Mouse (Mus musculus) forebrain, embryonic 14.5 days (tissue): ENCODE data around the gene Adamtsl1. TPM values are rescaled to one million over a fixed set of nuclear protein-coding genes. Genes with fewer than 3 reads are reported as not detected.

Experiments used
- ATAC-seq: fragments of 200-750 bp; cut with Nextera tagmentation; 2 replicates; pipeline ENCODE4 v1.8.0; 2017; ENCODE audit warnings: mild to moderate bottlenecking, moderate library complexity
- DNase-seq: peaks from one replicate; pipeline ENCODE4 v3.0.0-alpha.2; 2015; ENCODE audit warnings: low spot score
- H3K27ac ChIP-seq: fragments of 300-500 bp; sonication (generic); 2 replicates; pipeline ENCODE4 v1.5.1; 2014; ENCODE audit warnings: low read depth, mild to moderate bottlenecking, control low read depth, low read length, moderate library complexity
- H3K27me3 ChIP-seq: fragments of 300-500 bp; sonication (generic); replicated peaks from 2 replicates; pipeline ENCODE4 v1.6.1; 2014; ENCODE audit warnings: low read length, control low read depth, mixed read lengths; ENCODE audit not compliant: control insufficient read depth, insufficient read depth
- H3K36me3 ChIP-seq: fragments of 300-500 bp; sonication (generic); 2 replicates; pipeline ENCODE4 v1.6.1; 2014; ENCODE audit warnings: low read length, control low read depth; ENCODE audit not compliant: control insufficient read depth, insufficient read depth
- H3K4me1 ChIP-seq: fragments of 300-500 bp; sonication (generic); 2 replicates; pipeline ENCODE4 v1.6.1; 2014; ENCODE audit warnings: antibody characterized with exemption, low read length, control low read depth; ENCODE audit not compliant: control insufficient read depth, insufficient read depth
- H3K4me2 ChIP-seq: fragments of 300-500 bp; sonication (generic); 2 replicates; pipeline ENCODE4 v1.6.1; 2014; ENCODE audit warnings: mild to moderate bottlenecking, control low read depth, low read length
- H3K4me3 ChIP-seq: fragments of 300-500 bp; sonication (generic); 2 replicates; pipeline ENCODE4 v1.5.1; 2014; ENCODE audit warnings: low read depth, low read length, control low read depth
- H3K9ac ChIP-seq: fragments of 300-500 bp; sonication (generic); 2 replicates; pipeline ENCODE4 v1.6.1; 2014; ENCODE audit warnings: mild to moderate bottlenecking, low read length, control low read depth, moderate library complexity
- H3K9me3 ChIP-seq: fragments of 300-500 bp; sonication (generic); replicated peaks from 2 replicates; pipeline ENCODE4 v1.6.1; 2016; ENCODE audit warnings: low read length, control low read depth, mixed read lengths; ENCODE audit not compliant: control insufficient read depth
- WGBS: fragments of 180-500 bp; shearing (Covaris S2); extraction: QIAGEN DNeasy Blood & Tissue Kit; methylation state at CpG from one replicate; pipeline ENCODE4 v1.1.7; 2014; 5-methylcytosine and 5-hydroxymethylcytosine counted together
- polyA plus RNA-seq: library from polyadenylated mRNA; unstranded; fragments of >200 nt; fragmentation: Nextera tagmentation; extraction: Ambion mirVana; gene quantifications from 2 replicates; pipeline ENCODE4 v1.2.1, GENCODE M21; 2014

Gene Adamtsl1
- polyA plus RNA-seq, 1 experiment from 2014 or later = 2.2 TPM

DNA sequence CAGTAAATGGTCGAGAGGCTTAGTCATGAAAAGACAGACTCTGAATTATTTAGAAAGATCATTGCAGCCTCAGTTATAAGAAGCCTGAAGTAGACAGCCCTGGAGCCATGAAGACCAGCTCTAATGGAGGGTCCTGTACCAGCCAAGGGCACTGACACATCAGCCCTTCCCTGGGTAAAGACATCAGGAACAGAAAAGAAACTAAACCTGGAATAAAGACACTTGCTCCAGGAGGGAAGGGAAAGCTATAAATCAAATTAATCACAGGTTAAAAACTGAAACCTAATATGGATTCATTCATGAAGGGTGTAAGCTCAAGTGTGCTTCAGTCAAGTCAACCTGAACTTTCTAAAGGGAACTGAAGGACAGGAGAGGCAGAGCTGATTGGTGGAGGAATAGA, 645.4 kb downstream of the Adamtsl1 start:
- Histone ChIP-seq H3K9ac (no peak overlapping the region), H3K27ac (no peak overlapping the region), H3K9me3 (no peaks in the 10 kb centered on the region), H3K4me3 (no peak overlapping the region), H3K27me3 (no peaks in the 10 kb centered on the region), H3K4me2 (no peak overlapping the region), H3K4me1 (no peaks in the 10 kb centered on the region), H3K36me3 (no peaks in the 10 kb centered on the region)
- 81% methylated on average over 1 of the region's 1 CpGs for WGBS
- DNase-seq = no peak
- no peak for ATAC-seq

- H3K27ac ChIP-seq = no peak overlapping the region
- H3K4me3 ChIP-seq = no peak overlapping the region
- H3K9me3 ChIP-seq = no peaks in the 10 kb centered on the region
- 31% methylated on average over 10 of the region's 10 CpGs for WGBS
- DNase-seq (no peak), ATAC-seq (peak; percentile 52; the same call in 1 of the 2 replicates)
- no peaks in the 10 kb centered on the region for H3K4me1 ChIP-seq
- H3K9ac ChIP-seq = no peak overlapping the region
- no peak overlapping the region for H3K4me2 ChIP-seq
- no peaks in the 10 kb centered on the region for H3K27me3 ChIP-seq
- no peaks in the 10 kb centered on the region for H3K36me3 ChIP-seq
Measured at GRCm38 (mm10) chr4:86170763-86171162, 656.8 kb downstream of the Adamtsl1 start.

GRCm38 (mm10) chr4:86171461-86171860, 657.5 kb downstream of the Adamtsl1 start:
- H3K27me3 ChIP-seq = no peaks in the 10 kb centered on the region
- H3K4me2 ChIP-seq = no peak overlapping the region
- DNase-seq (no peak), ATAC-seq (no peak)
- H3K36me3 ChIP-seq = no peaks in the 10 kb centered on the region
- no peak overlapping the region for H3K4me3 ChIP-seq
- H3K4me1 ChIP-seq = no peaks in the 10 kb centered on the region
- WGBS = 74% methylated on average over 5 of the region's 5 CpGs
- H3K27ac ChIP-seq = no peak overlapping the region
- H3K9me3 ChIP-seq = no peaks in the 10 kb centered on the region
- H3K9ac ChIP-seq = no peak overlapping the region

- Histone ChIP-seq H3K27ac (no peak overlapping the region), H3K4me1 (no peaks in the 10 kb centered on the region), H3K4me3 (no peak overlapping the region), H3K36me3 (no peaks in the 10 kb centered on the region), H3K4me2 (no peak overlapping the region), H3K9me3 (no peaks in the 10 kb centered on the region), H3K27me3 (no peaks in the 10 kb centered on the region), H3K9ac (no peak overlapping the region)
- ATAC-seq = no peak
- WGBS = 92% methylated on average over 6 of the region's 6 CpGs
- no peak for DNase-seq
Measured at GRCm38 (mm10) chr4:86177471-86177870, 663.5 kb downstream of the Adamtsl1 start.

DNA sequence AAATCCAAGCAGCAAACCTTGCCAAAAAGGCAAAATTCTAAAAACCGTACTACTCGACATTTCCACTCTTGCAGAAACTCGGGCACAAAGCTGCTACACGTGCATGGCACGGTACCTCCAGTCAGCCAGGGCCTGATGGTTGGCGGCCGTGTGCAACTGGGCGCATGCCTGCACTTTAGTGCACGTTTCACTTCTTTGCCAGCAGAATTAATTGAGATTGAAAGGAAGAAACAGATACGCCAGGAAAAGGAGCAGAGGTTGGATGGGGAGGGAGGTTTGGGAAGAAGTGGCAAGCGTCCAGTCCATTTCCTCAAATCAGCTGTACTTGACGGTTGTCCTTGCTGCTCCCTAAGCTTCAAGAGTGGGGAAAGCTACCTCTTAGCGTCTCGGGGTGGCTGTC, 664.1 kb downstream of the Adamtsl1 start:
- no peak for DNase-seq
- H3K4me2 ChIP-seq = no peak overlapping the region
- no peaks in the 10 kb centered on the region for H3K27me3 ChIP-seq
- ATAC-seq = no peak
- no peaks in the 10 kb centered on the region for H3K9me3 ChIP-seq
- no peaks in the 10 kb centered on the region for H3K36me3 ChIP-seq
- H3K27ac ChIP-seq = no peak overlapping the region
- no peak overlapping the region for H3K9ac ChIP-seq
- WGBS = 79% methylated on average over 14 of the region's 14 CpGs
- no peak overlapping the region for H3K4me3 ChIP-seq
- H3K4me1 ChIP-seq = no peaks in the 10 kb centered on the region

GRCm38 (mm10) chr4:86183701-86184173, 669.8 kb downstream of the Adamtsl1 start:
- no peaks in the 10 kb centered on the region for H3K36me3 ChIP-seq
- H3K27me3 ChIP-seq = no peaks in the 10 kb centered on the region
- DNase-seq (peak; percentile 65), ATAC-seq (peak; percentile 87)
- H3K9ac ChIP-seq = no peak overlapping the region
- peak overlapping the region; percentile 74; the same call in 1 of the 2 replicates for H3K27ac ChIP-seq
- 34% methylated on average over 1 of the region's 1 CpGs for WGBS
- peaks cover 6% of the 10 kb centered on the region; the same call in 1 of the 2 replicates for H3K4me1 ChIP-seq
- no peak overlapping the region for H3K4me2 ChIP-seq
- no peaks in the 10 kb centered on the region for H3K9me3 ChIP-seq
- H3K4me3 ChIP-seq = no peak overlapping the region

- DNase-seq (peak; percentile 72), ATAC-seq (peak; percentile 94)
- no peak overlapping the region for H3K4me3 ChIP-seq
- H3K4me2 ChIP-seq = no peak overlapping the region
- H3K27me3 ChIP-seq = no peaks in the 10 kb centered on the region
- WGBS = 37% methylated on average over 2 of the region's 2 CpGs
- no peaks in the 10 kb centered on the region for H3K36me3 ChIP-seq
- no peaks in the 10 kb centered on the region for H3K9me3 ChIP-seq
- H3K27ac ChIP-seq = no peak overlapping the region
- no peak overlapping the region for H3K9ac ChIP-seq
- peaks cover 8% of the 10 kb centered on the region for H3K4me1 ChIP-seq
Measured at GRCm38 (mm10) chr4:86189853-86190252, 675.9 kb downstream of the Adamtsl1 start.

GRCm38 (mm10) chr4:86191195-86191594, 677.2 kb downstream of the Adamtsl1 start:
- Histone ChIP-seq H3K9me3 (no peaks in the 10 kb centered on the region), H3K4me2 (no peak overlapping the region), H3K27ac (no peak overlapping the region), H3K4me3 (no peak overlapping the region), H3K27me3 (no peaks in the 10 kb centered on the region), H3K36me3 (no peaks in the 10 kb centered on the region), H3K9ac (no peak overlapping the region), H3K4me1 (peaks cover 8% of the 10 kb centered on the region)
- WGBS = 86% methylated on average over 5 of the region's 5 CpGs
- ATAC-seq (no peak), DNase-seq (no peak)

DNA sequence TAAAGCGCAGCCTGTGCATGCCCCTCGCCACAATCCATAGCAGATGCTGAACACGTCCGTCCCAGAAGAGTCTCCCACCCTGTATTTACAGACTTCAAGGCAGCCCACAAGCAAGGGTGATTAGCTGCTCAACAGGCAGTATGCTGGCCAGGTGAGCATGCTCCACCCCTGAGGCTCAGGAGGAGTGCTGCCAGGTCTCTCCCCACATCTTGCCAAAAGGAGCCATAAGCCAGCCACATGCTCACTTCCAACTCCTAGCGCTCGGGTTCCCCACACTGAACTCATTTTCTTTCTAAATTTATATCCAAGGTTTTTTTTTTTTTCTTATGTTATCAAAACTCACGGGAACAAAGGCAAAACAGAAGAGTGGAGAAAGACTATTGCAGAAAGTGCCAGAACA, 687.8 kb downstream of the Adamtsl1 start:
- ATAC-seq = no peak
- WGBS = 88% methylated on average over 7 of the region's 7 CpGs
- no peaks in the 10 kb centered on the region for H3K27me3 ChIP-seq

More for the DNA sequence above, 687.8 kb downstream of the Adamtsl1 start:
- H3K27ac ChIP-seq = no peak overlapping the region
- H3K9ac ChIP-seq = no peak overlapping the region
- H3K4me3 ChIP-seq = no peak overlapping the region
- no peaks in the 10 kb centered on the region for H3K36me3 ChIP-seq
- H3K4me1 ChIP-seq = no peaks in the 10 kb centered on the region
- no peaks in the 10 kb centered on the region for H3K9me3 ChIP-seq
- no peak for DNase-seq
- no peak overlapping the region for H3K4me2 ChIP-seq
